Mouse (Mus musculus): ENCODE measurements around the gene Apod.
"Not testable (repeated sequence)": the region's sequence is repeated elsewhere in the genome, so short reads cannot be mapped to it uniquely, and the experiment has no call there.

The Apod gene

GRCm38 (mm10) chr16:31314497-31315233, at the start of gene Apod:
Gene Apod (minus strand): TSS chr16:31314808.
- DNase-seq, result no peak

- DNase-seq, result no peak
Observed at GRCm38 (mm10) chr16:31363685-31364436, 49.3 kb upstream of the Apod start.

GRCm38 (mm10) chr16:31359542-31359941, 44.9 kb upstream of the Apod start:
- no peak for DNase-seq

- no peak for DNase-seq
Observed at GRCm38 (mm10) chr16:31358991-31359390, 44.4 kb upstream of the Apod start.

GRCm38 (mm10) chr16:31358576-31358975, 44.0 kb upstream of the Apod start:
- no peak for DNase-seq

GRCm38 (mm10) chr16:31355882-31356281, 41.3 kb upstream of the Apod start:
- no peak for DNase-seq

GRCm38 (mm10) chr16:31354341-31355329, 40.0 kb upstream of the Apod start:
- DNase-seq, result peak; percentile 79

GRCm38 (mm10) chr16:31352996-31353395, 38.4 kb upstream of the Apod start:
- peak; percentile 38 for DNase-seq

- DNase-seq, result peak; percentile 86
Observed at GRCm38 (mm10) chr16:31347581-31347980, 33.0 kb upstream of the Apod start.

GRCm38 (mm10) chr16:31342966-31343365, 28.4 kb upstream of the Apod start:
- no peak for DNase-seq

GRCm38 (mm10) chr16:31342556-31342955, 27.9 kb upstream of the Apod start:
- no peak for DNase-seq

- DNase-seq, result no peak
Observed at GRCm38 (mm10) chr16:31339332-31339731, 24.7 kb upstream of the Apod start.

- DNase-seq, result no peak
Observed at GRCm38 (mm10) chr16:31337956-31338355, 23.3 kb upstream of the Apod start.

- no peak for DNase-seq
Observed at GRCm38 (mm10) chr16:31334796-31335195, 20.2 kb upstream of the Apod start.

GRCm38 (mm10) chr16:31332586-31332985, 18.0 kb upstream of the Apod start:
- no peak for DNase-seq

- not testable (repeated sequence) for DNase-seq
Observed at GRCm38 (mm10) chr16:31330970-31331369, 16.4 kb upstream of the Apod start.

GRCm38 (mm10) chr16:31329668-31330067, 15.1 kb upstream of the Apod start:
- DNase-seq, result no peak

- DNase-seq, result no peak
Observed at GRCm38 (mm10) chr16:31327891-31328290, 13.3 kb upstream of the Apod start.

GRCm38 (mm10) chr16:31327430-31327829, 12.8 kb upstream of the Apod start:
- no peak for DNase-seq

GRCm38 (mm10) chr16:31326679-31327078, 12.1 kb upstream of the Apod start:
- peak; percentile 63 for DNase-seq

- DNase-seq, result peak; percentile 40
Observed at GRCm38 (mm10) chr16:31325966-31326365, 11.4 kb upstream of the Apod start.

GRCm38 (mm10) chr16:31325120-31325519, 10.5 kb upstream of the Apod start:
- no peak for DNase-seq

- DNase-seq, result no peak
Observed at GRCm38 (mm10) chr16:31321501-31321900, 6.9 kb upstream of the Apod start.

All from kidney, postnatal 10 days (tissue).